Mouse (Mus musculus): ENCODE data around the gene Prc1. TPM values are rescaled to one million over a fixed set of nuclear protein-coding genes. Genes with fewer than 3 reads are reported as not detected.

Prc1 gene
- polyA plus RNA-seq, 1 experiment from 2014 or later: 172 TPM

- Histone ChIP-seq H3K36me3 (replicated peaks; ENCODE audit: control insufficient read depth, insufficient read depth, low read depth, low read length) (peaks cover 10% of the 10 kb centered on the region), H3K4me1 (ENCODE audit: control insufficient read depth, insufficient read depth, low read length) (no peaks in the 10 kb centered on the region), H3K27me3 (ENCODE audit: control insufficient read depth, insufficient read depth, low read length) (no peaks in the 10 kb centered on the region), H3K27ac (replicated peaks; ENCODE audit: low read depth, low read length) (no peak overlapping the region), H3K9ac (replicated peaks; ENCODE audit: low read length) (no peak overlapping the region), H3K4me2 (ENCODE audit: low read depth, low read length) (no peak overlapping the region), H3K9me3 (replicated peaks; ENCODE audit: control insufficient read depth, low read length) (no peaks in the 10 kb centered on the region), H3K4me3 (ENCODE audit: low read depth, low read length) (no peak overlapping the region)
- 93% methylated on average over 16 of the region's 16 CpGs for WGBS
- ATAC-seq (replicated peaks; ENCODE audit: insufficient number of reproducible peaks, low FRiP score, low TSS enrichment, low read depth) (no peak), DNase-seq (ENCODE audit: low spot score) (no peak)
Observed at GRCm38 (mm10) chr7:80325292-80325868, 31.1 kb downstream of the Prc1 start.

GRCm38 (mm10) chr7:80326076-80326475 is 31.8 kb downstream of the Prc1 start:
- H3K4me3 ChIP-seq (ENCODE audit: low read depth, low read length): no peak overlapping the region
- no peaks in the 10 kb centered on the region for H3K4me1 ChIP-seq (ENCODE audit: control insufficient read depth, insufficient read depth, low read length)
- DNase-seq (ENCODE audit: low spot score): no peak
- H3K4me2 ChIP-seq (ENCODE audit: low read depth, low read length): no peak overlapping the region
- H3K27me3 ChIP-seq (ENCODE audit: control insufficient read depth, insufficient read depth, low read length): no peaks in the 10 kb centered on the region
- H3K27ac ChIP-seq (replicated peaks; ENCODE audit: low read depth, low read length): no peak overlapping the region
- H3K9me3 ChIP-seq (replicated peaks; ENCODE audit: control insufficient read depth, low read length): no peaks in the 10 kb centered on the region
- peaks cover 14% of the 10 kb centered on the region for H3K36me3 ChIP-seq (replicated peaks; ENCODE audit: control insufficient read depth, insufficient read depth, low read depth, low read length)
- no peak overlapping the region for H3K9ac ChIP-seq (replicated peaks; ENCODE audit: low read length)
- no peak for ATAC-seq (replicated peaks; ENCODE audit: insufficient number of reproducible peaks, low FRiP score, low TSS enrichment, low read depth)
- WGBS: 96% methylated on average over 19 of the region's 19 CpGs

- DNase-seq (ENCODE audit: low spot score): no peak
- no peak overlapping the region for H3K4me3 ChIP-seq (ENCODE audit: low read depth, low read length)
- no peak overlapping the region for H3K9ac ChIP-seq (replicated peaks; ENCODE audit: low read length)
- H3K9me3 ChIP-seq (replicated peaks; ENCODE audit: control insufficient read depth, low read length): no peaks in the 10 kb centered on the region
- 90% methylated on average over 8 of the region's 8 CpGs for WGBS
- H3K36me3 ChIP-seq (replicated peaks; ENCODE audit: control insufficient read depth, insufficient read depth, low read depth, low read length): peaks cover 40% of the 10 kb centered on the region
- H3K27me3 ChIP-seq (ENCODE audit: control insufficient read depth, insufficient read depth, low read length): no peaks in the 10 kb centered on the region
- H3K4me2 ChIP-seq (ENCODE audit: low read depth, low read length): no peak overlapping the region
- no peak overlapping the region for H3K27ac ChIP-seq (replicated peaks; ENCODE audit: low read depth, low read length)
- ATAC-seq (replicated peaks; ENCODE audit: insufficient number of reproducible peaks, low FRiP score, low TSS enrichment, low read depth): no peak
- no peaks in the 10 kb centered on the region for H3K4me1 ChIP-seq (ENCODE audit: control insufficient read depth, insufficient read depth, low read length)
Observed at GRCm38 (mm10) chr7:80330278-80330677, 36.0 kb downstream of the Prc1 start.

- DNase-seq (ENCODE audit: low spot score) (no peak), ATAC-seq (replicated peaks; ENCODE audit: insufficient number of reproducible peaks, low FRiP score, low TSS enrichment, low read depth) (no peak)
- Histone ChIP-seq H3K27ac (replicated peaks; ENCODE audit: low read depth, low read length) (no peak overlapping the region), H3K4me2 (ENCODE audit: low read depth, low read length) (no peak overlapping the region), H3K9ac (replicated peaks; ENCODE audit: low read length) (no peak overlapping the region), H3K4me1 (ENCODE audit: control insufficient read depth, insufficient read depth, low read length) (no peaks in the 10 kb centered on the region), H3K4me3 (ENCODE audit: low read depth, low read length) (no peak overlapping the region), H3K27me3 (ENCODE audit: control insufficient read depth, insufficient read depth, low read length) (no peaks in the 10 kb centered on the region), H3K36me3 (replicated peaks; ENCODE audit: control insufficient read depth, insufficient read depth, low read depth, low read length) (peaks cover 39% of the 10 kb centered on the region), H3K9me3 (replicated peaks; ENCODE audit: control insufficient read depth, low read length) (no peaks in the 10 kb centered on the region)
- WGBS: 99% methylated on average over 19 of the region's 19 CpGs
Observed at GRCm38 (mm10) chr7:80331433-80331832, 37.2 kb downstream of the Prc1 start.

- Histone ChIP-seq H3K27me3 (ENCODE audit: control insufficient read depth, insufficient read depth, low read length) (no peaks in the 10 kb centered on the region), H3K4me1 (ENCODE audit: control insufficient read depth, insufficient read depth, low read length) (no peaks in the 10 kb centered on the region), H3K9ac (replicated peaks; ENCODE audit: low read length) (no peak overlapping the region), H3K4me3 (ENCODE audit: low read depth, low read length) (no peak overlapping the region), H3K9me3 (replicated peaks; ENCODE audit: control insufficient read depth, low read length) (no peaks in the 10 kb centered on the region), H3K36me3 (replicated peaks; ENCODE audit: control insufficient read depth, insufficient read depth, low read depth, low read length) (peaks cover 39% of the 10 kb centered on the region), H3K27ac (replicated peaks; ENCODE audit: low read depth, low read length) (no peak overlapping the region), H3K4me2 (ENCODE audit: low read depth, low read length) (no peak overlapping the region)
- 89% methylated on average over 4 of the region's 4 CpGs for WGBS
- no peak for DNase-seq (ENCODE audit: low spot score)
- ATAC-seq (replicated peaks; ENCODE audit: insufficient number of reproducible peaks, low FRiP score, low TSS enrichment, low read depth): no peak
Observed at GRCm38 (mm10) chr7:80334848-80335247, 40.6 kb downstream of the Prc1 start.

- Histone ChIP-seq H3K9ac (replicated peaks; ENCODE audit: low read length) (no peak overlapping the region), H3K4me2 (ENCODE audit: low read depth, low read length) (no peak overlapping the region), H3K27ac (replicated peaks; ENCODE audit: low read depth, low read length) (no peak overlapping the region), H3K27me3 (ENCODE audit: control insufficient read depth, insufficient read depth, low read length) (no peaks in the 10 kb centered on the region), H3K4me3 (ENCODE audit: low read depth, low read length) (no peak overlapping the region), H3K4me1 (ENCODE audit: control insufficient read depth, insufficient read depth, low read length) (no peaks in the 10 kb centered on the region; the same call in 1 of the 2 replicates), H3K9me3 (replicated peaks; ENCODE audit: control insufficient read depth, low read length) (no peaks in the 10 kb centered on the region), H3K36me3 (replicated peaks; ENCODE audit: control insufficient read depth, insufficient read depth, low read depth, low read length) (peaks cover 30% of the 10 kb centered on the region)
- ATAC-seq (replicated peaks; ENCODE audit: insufficient number of reproducible peaks, low FRiP score, low TSS enrichment, low read depth): no peak
- no peak for DNase-seq (ENCODE audit: low spot score)
- 89% methylated on average over 3 of the region's 3 CpGs for WGBS
Observed at GRCm38 (mm10) chr7:80336932-80337331, 42.7 kb downstream of the Prc1 start.

GRCm38 (mm10) chr7:80339371-80339770 is 45.1 kb downstream of the Prc1 start:
- ATAC-seq (replicated peaks; ENCODE audit: insufficient number of reproducible peaks, low FRiP score, low TSS enrichment, low read depth) (no peak), DNase-seq (ENCODE audit: low spot score) (peak; percentile 26)
- Histone ChIP-seq H3K9ac (replicated peaks; ENCODE audit: low read length) (peak overlapping the region; percentile 66), H3K4me2 (ENCODE audit: low read depth, low read length) (peak overlapping the region; percentile 86), H3K9me3 (replicated peaks; ENCODE audit: control insufficient read depth, low read length) (no peaks in the 10 kb centered on the region), H3K4me3 (ENCODE audit: low read depth, low read length) (peak overlapping the region; percentile 66), H3K27ac (replicated peaks; ENCODE audit: low read depth, low read length) (no peak overlapping the region), H3K27me3 (ENCODE audit: control insufficient read depth, insufficient read depth, low read length) (no peaks in the 10 kb centered on the region), H3K4me1 (ENCODE audit: control insufficient read depth, insufficient read depth, low read length) (no peaks in the 10 kb centered on the region; the same call in 1 of the 2 replicates), H3K36me3 (replicated peaks; ENCODE audit: control insufficient read depth, insufficient read depth, low read depth, low read length) (peaks cover 10% of the 10 kb centered on the region)
- 7% methylated on average over 17 of the region's 17 CpGs for WGBS

GRCm38 (mm10) chr7:80339793-80340628 is 45.8 kb downstream of the Prc1 start:
- WGBS: 2% methylated on average over 45 of the region's 45 CpGs
- H3K4me1 ChIP-seq (ENCODE audit: control insufficient read depth, insufficient read depth, low read length): no peaks in the 10 kb centered on the region; the same call in 1 of the 2 replicates
- H3K27ac ChIP-seq (replicated peaks; ENCODE audit: low read depth, low read length): peak overlapping the region; percentile 59

More at GRCm38 (mm10) chr7:80339793-80340628, 45.8 kb downstream of the Prc1 start:
- H3K9ac ChIP-seq (replicated peaks; ENCODE audit: low read length): peak overlapping the region; percentile 75
- no peaks in the 10 kb centered on the region for H3K27me3 ChIP-seq (ENCODE audit: control insufficient read depth, insufficient read depth, low read length)
- peak overlapping the region; percentile 66 for H3K4me3 ChIP-seq (ENCODE audit: low read depth, low read length)
- DNase-seq (ENCODE audit: low spot score) (peak; percentile 99), ATAC-seq (replicated peaks; ENCODE audit: insufficient number of reproducible peaks, low FRiP score, low TSS enrichment, low read depth) (peak; percentile 94)
- H3K4me2 ChIP-seq (ENCODE audit: low read depth, low read length): peak overlapping the region; percentile 86
- peaks cover 6% of the 10 kb centered on the region for H3K36me3 ChIP-seq (replicated peaks; ENCODE audit: control insufficient read depth, insufficient read depth, low read depth, low read length)
- H3K9me3 ChIP-seq (replicated peaks; ENCODE audit: control insufficient read depth, low read length): no peaks in the 10 kb centered on the region

Measured in embryonic facial prominence, embryonic 11.5 days (tissue).